Mouse (Mus musculus): ENCODE data around the gene Man1c1.

Man1c1 gene

DNA sequence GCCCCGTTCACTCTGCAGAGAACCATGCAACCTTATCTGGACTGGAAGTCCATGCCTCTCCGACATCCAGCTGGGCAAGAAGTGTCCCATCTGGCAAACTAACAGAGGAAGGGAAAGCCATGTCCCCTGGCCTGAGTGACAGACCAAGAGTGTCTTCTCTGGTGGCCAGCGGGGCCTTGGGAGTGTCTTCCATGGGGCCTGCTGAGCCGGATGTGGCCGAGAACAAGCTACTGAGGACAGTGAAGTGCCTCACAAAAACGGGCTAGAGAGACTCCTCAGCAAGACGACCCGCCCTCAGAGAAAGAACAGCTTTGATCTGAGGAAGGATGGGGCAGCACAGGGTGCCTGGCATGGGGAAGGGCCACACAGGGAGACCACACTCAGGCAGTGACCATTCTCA lies 67.7 kb downstream of the Man1c1 start:
- DNase-seq (ENCODE audit: low spot score): no peak

DNA sequence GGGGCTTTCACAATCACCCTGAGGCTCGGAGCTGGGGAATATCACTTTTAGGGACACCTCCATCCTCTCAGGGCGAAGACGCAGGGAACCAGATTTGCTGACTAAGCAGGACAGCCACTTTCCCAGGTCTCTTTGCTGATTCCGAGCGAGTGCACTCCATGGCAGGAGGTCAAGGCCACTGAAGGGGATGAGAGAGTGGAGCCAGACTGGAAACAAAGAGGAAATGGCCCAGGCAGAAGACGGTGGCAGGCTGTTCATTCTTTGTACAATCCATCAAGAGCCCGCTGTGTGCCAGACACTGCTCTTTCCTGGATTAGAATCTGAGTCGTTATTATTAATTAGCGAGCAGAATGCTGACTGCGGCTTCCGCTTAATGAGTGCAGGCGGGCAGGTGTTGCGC lies 70.1 kb downstream of the Man1c1 start:
- no peak for DNase-seq (ENCODE audit: low spot score)

DNA sequence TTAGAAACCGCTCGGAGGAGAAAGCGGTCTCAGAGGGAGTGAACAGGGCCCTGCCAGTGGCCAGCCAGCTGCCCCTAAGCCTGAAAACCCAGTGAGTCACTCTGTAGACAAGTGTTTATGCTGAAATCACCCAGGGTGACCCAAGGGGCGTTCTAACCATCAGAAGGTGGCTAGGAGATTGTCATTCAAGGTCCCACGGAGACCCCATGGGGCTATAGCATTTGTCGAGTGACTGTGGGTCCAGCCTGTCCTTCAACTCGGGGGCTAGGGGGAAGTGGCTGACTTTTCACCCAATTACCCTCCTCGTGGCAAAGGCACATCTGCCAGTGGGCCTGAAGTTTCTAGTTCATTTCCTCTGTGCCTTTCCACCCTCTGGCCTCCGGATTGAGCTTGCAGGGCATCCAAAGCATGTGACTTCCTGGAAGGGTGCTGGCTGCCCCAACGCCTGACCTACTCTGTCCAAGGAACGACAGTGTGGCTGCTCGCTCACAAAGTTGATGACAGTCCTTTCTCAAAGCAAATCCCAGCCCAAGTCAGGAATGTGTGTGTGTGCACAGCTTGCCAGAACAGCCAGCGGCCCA lies 71.9 kb downstream of the Man1c1 start:
- DNase-seq (ENCODE audit: low spot score): no peak

DNA sequence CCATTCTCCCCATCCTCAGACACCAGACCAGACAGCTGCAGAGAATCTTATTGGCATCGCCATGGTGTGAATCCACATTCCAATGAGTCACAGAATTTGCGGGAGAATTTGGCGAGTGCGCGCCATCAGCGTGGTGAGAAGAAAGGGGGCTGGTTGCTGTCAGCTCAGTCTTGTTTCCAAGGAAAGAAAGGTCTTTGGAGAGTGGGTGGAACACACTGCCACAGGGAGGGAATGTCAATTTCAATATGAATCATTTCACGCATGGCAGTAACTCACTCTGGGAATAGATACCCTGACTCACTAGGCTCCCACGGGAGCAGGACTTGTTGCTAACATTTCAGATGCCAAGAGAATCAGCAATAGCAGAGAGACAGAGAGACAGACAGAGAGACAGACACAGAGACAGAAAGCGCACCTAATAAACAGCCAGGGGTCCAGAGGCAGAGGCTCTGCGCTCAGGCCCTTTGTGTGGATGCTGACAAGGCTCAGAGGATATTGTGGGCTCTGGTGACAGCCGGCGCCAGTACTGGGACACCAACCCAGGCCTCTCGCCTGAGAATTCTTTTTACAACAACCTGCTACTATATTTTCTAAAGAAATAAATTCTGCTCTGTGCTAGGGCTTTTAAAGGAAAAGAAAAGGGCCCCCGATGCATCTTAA lies 72.5 kb downstream of the Man1c1 start:
- no peak for DNase-seq (ENCODE audit: low spot score)

DNA sequence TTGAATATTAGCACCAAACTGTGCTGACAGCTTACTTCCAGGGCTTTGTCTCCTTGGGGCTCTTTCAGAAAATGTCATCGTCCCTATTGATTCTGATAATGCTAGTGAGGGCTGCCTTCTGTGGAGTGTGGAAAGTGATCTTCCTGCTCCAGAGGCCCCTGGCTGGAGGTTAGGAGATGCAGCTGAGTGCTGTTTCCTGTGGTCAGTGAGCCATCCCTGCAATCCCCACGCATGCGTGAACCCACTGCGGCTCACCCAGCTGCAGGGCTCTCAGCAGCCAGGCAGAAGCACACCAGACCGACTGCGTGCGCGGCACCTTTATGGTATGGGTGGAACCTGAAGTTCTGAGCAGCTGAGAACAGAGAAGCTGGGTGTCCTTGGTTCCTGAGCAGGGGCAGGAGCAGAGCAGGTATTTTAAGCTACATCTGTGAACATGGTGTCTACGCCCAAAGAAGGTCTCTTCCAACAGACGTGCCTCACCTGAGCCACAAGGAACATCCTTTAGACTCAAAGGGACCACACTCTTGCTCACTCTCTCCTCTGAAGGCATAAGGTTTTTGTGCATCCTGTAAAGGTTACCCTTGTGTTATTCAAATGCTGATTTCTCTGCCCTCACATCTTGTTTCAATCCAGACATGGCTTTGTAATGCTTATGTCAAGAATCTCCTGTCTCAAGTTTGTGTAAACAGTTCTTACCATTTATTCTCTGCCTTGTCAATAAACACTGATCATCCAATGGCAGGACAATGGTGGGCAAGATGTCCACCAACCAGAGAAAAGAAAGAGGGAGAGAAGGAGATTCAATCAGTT lies 75.3 kb downstream of the Man1c1 start:
- DNase-seq (ENCODE audit: low spot score): no peak

DNA sequence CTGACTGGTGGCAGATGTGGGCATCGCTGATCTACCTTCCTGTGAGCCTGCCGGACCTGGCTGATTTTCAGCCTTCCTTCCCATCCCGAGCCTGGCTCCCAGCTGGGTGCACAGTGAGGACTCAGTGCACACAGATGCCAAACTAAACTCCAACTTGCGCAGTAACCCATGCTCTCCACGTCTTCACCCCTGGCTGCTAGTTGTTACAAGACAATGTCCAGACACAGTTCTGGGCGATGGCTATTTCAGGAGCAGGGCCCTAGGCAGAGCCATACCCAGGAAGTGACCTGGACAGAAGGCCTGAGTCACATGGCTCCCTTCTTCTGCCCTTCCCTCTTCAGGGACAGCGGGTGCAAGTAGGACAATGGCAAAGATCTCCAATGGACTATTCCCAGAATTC lies 76.0 kb downstream of the Man1c1 start:
- DNase-seq (ENCODE audit: low spot score): no peak

DNA sequence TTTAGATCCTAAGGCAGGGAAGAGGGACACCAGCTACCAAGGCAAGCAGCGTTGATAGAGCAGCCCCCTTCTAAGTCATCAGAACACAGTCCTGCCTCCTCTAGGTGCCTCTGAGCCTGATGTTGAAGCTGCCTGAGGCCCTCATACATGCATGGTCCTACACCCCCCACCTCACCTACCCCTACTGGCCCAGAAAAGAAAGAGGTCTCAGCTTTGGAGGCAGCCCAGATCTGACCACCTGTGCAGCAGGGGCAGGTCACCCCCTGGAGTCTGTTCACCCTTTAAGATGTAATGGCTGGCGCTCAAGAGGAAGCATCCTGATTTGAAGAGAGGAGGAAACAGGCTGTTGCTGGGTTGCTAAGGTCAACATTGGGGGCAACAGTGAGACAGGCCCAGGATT lies 77.2 kb downstream of the Man1c1 start:
- no peak for DNase-seq (ENCODE audit: low spot score)

DNA sequence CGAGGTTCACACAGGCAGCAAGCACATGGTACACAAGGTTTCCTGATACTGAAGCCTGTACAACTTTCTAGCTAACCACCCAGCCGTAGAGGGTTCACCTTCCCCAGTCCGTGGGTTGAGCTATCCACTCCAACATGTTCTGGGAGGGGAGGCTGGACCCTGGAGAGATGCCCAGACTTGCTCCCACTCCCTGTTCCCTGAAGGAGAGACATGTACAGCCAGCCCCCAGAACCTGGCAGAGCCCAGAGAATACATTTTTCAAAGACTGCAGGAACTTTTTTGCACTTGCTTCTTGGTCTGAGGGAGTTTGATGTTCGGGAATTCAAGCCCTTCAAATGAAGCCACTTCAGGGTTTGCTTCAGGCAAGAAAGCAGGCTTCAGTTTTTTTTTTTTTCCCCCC lies 77.7 kb downstream of the Man1c1 start:
- DNase-seq (ENCODE audit: low spot score): peak; percentile 72

DNA sequence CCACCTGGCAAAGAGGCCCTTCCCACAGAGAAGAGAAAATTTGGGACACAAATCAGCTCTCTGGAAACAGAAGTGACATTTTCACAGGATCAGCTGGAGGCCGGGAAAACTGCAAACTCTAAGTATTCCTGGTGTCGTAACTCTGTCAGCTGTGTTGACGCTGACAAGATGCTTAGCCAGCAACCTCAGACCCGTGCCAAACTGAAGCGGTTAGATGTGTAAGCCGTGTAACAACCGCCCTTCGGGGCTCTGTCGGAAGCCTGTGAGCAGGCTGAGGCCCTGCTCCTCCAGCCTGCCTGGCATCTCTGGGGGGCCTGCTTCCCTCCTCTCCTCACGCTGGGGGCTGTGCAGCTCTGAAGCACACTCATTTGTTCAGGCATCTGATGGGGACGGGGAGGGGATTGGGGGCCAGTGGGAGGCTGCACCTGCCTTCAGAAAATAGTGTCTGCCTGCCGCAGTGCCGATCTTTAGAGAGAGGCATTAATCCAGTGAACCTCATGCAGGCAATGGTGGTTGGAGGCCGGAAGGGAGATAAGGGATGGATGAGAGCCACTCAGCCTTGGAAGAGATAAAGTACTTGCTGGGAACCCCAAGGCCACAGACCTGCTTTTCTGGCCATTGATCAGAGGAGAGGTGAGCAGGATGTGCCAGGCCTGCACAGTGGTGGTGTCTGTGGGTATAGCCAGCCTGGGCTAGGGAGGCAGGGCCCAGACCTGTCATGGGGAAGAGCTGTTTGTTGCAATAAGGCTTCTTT lies 79.8 kb downstream of the Man1c1 start:
- no peak for DNase-seq (ENCODE audit: low spot score)

DNA sequence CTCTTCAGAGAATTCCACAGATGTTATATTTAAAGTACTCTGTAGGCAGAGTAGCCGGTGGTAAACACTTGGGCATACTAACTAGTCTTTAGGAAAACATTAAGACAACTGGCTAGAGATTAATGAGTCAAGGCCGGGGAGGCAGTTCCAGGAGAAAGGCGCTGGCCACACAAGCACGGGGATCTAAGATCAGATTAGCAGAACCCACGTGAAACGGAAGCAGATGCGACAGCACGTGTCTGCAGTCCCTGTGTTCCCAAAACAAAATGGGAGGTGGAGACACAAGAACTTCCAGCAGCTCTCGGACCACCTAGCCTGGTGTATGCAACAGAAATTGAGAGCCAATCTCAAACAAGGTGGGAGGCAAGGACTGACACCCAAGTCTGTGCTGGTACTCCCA lies 82.4 kb downstream of the Man1c1 start:
- DNase-seq (ENCODE audit: low spot score): no peak

DNA sequence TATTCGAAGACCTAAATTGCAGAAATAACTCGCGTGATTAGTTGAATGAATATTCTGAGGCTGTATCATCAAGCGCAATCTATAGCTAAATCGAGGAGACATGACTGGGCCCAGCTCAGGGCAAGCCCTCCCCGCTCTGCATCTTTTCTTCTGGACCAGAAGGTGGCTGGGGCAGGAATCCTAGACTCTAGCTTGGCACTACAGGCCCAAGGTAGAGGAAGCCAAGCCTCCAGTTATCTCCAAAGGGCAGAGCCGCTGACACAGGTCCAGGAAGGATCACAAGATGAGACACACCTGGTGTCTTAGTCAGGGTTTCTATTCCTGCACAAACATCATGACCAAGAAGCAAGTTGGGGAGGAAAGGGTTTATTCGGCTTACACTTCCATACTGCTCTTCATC lies 83.8 kb downstream of the Man1c1 start:
- no peak for DNase-seq (ENCODE audit: low spot score)

DNA sequence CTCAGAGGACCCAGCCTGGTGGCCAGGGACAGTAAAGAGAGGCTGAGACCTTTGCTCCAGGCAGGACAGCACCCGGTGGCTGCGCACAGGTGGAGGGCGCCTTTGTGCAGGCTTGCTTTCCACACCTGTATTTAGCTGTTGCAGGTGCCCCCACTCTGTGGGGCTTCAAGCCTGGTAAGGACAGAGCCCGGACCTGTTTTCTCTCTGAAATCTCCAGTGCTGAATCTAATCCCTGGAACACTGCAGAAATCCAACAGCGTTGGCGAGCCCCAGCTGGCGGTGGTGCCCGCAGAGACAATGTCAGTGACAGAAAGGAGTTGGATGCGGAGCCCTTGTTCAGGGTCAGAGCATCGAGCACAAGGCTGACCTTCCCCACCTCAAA lies 84.6 kb downstream of the Man1c1 start:
- no peak for DNase-seq (ENCODE audit: low spot score)

DNA sequence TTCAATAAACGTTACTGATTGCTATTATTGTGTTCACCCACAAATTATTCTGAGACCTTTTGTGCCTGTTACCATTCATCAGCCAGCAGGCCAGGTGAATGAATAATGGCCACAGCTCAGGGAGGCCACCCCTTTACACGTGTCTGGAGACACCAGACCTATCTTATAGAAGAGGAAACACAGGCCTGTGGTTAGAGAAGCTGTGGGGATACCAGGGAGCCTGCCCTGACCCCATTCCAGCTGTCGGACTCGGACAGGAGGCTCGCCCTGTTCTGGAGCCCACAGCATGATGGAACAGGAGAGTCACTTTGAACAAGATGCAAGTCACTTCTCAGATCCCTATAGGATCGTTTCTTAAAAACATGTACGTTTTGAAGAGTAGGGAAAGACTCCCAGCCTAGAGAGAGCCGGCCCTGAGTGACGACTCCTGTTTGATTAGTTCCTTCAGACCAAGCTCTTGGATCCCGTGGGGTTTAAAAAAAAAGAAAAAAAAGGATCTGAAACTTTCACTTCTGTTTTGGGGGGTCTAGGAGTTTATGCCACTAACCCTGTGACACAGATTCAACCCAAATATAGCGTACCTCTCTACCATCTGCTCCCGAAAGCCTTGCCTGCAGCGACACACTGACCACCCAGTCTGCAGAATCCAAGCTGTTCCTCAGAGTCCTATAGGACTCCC lies 85.1 kb downstream of the Man1c1 start:
- DNase-seq (ENCODE audit: low spot score): no peak

DNA sequence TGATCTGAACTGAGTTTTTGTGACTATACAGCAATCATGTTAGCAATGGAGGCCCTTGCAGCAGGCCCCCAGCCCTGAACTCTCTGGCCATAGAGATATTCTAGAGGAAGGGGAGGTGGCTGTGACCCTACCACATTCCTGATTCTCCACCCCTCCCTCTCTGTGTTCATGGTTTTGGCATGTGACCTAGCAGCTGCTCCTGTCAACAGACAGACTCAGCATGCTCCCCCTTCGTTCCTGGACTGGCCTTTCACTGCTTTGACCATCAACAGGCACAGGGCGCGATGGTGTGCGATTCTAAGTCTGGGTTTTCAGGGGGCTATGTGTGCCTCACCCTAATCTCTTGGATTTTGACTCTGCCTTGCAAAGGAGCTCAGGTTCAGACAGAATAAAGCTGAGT lies 86.3 kb downstream of the Man1c1 start:
- no peak for DNase-seq (ENCODE audit: low spot score)

DNA sequence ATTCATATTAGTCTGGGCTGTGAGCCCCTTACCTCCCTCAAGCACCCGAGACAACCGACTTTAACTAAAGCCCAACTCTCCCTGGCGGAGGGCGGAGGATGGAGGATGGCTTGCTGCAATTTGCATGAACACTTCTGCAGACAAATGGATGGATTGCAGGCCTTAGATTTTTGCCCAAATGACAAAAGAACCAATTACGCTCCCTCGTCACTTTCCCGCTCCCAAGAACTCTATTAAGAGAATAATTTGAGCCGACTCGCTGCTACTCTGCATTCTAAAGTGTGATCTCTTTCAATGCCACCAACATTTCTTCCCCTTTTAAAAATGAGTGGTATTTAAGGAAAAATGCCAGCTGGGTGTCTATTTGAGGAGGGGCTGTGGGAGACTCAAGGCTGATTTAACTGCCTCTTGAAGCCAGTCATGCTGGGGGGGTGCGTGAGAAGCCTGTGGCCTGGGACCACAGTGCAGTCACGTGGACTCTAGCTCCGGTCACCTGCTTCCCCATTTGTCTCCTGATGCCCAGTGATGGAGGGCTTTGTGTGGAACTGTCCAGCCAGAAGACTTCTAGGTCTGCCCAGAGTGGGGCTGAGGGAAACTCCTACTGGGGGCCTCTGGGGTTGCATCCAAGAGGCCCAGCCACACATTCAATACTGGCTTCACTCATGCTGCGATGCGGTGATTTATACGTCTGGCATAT lies 88.0 kb downstream of the Man1c1 start:
- DNase-seq (ENCODE audit: low spot score): no peak

DNA sequence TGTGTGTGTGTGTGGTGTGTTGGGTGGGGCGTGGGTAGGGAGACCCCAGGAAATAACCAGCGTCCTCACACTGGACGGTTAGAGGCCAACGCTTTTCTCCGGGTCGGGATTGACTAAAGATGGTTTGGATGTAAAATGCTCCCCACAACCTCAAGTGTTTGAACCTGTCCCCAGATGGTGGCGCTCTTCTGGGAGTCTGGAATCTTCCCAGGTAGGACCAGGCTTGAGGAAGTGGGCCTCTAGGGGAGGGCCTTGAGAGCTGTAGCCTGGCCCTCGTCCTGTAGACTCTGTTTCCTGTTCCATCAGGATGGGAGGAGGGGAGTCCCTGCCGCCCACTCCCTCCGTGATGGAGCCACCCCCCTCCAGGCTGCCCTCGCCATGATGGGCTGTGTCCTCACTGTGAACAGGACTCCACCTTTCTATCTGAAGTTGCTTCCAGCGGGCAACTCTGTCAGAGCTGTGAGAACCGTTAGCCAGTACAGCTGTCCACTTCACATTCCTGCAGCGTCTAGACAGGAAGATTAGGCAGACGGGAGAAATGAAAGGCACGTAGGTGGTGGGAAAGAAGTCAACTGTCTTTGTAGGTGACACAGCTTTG lies 91.9 kb downstream of the Man1c1 start:
- no peak for DNase-seq (ENCODE audit: low spot score)

DNA sequence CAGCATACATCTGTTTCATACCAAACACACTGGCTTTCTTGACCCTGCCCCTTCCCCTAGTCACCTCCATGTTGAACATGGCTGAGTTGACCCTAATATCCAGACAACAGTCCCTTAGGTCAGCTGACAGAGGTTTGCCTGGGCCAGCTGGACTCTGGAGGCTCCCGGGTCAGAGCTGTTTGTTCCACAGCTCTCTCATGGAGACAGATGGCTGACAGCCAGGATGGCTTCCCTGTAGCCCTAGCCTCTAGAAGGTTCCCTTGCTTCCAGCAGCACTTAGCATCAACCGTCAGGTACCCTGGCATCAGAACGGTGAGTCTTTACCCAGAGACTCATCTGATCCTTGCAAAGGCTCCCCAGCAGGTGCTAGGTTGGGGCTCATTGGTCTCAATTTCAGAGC lies 93.5 kb downstream of the Man1c1 start:
- no peak for DNase-seq (ENCODE audit: low spot score)

DNA sequence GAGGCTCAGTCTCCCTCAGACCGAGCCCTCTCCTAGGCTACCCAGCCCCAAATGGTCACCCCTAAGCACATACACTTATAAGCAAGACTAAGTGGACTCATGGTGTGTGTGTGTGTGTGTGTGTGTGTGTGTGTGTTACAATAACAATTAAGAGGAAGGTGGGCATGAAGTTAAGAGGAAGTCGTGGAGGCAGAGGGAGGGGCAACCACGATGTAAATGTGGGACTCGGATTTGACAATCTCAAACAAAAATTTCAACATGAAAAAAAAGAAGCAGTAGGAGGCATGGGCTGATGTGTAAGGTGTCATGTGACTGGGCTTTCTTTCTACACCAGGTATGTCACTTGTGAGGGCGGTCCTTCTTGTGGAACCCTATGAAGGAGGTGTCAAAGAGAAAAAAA lies 96.4 kb downstream of the Man1c1 start:
- no peak for DNase-seq (ENCODE audit: low spot score)

DNA sequence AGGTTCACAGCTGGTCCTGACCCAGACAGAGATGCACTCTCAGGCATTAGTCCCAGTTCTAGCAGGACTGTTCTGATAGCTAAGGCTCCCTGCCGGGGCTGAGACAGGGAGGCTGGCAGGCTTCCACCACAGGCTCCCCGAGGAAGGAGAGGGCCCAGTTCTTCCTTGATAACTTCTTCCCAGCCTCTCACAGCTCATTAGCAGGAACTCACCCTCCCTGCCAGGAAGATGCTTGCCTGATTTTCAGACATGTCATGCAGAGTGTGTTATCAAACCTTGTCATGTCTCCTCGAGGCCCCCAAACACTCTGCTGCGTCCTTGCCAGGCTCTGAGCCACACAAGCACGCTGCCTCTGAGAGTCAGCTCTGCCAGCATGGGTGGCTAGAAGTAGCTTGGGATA lies 98.0 kb downstream of the Man1c1 start:
- DNase-seq (ENCODE audit: low spot score): peak; percentile 76

DNA sequence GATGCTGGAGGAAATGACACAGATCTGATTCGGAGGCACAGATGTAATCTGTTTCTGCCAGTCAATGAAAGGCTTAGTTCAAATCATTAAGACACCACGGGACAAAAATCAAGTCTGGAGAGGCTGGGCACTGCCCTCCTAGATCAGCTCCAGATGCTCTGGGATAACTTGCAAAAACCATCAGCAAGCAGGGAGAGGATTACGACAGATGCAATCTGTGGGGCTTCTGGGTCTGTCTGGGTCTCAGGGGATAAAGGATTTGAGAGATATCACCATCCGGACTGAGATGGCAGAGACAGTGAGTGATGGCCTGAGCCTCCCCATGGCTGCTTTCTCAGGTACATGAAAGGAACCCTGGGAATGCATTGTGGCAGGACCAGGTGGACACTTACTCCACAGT lies 99.6 kb downstream of the Man1c1 start:
- no peak for DNase-seq (ENCODE audit: low spot score)

DNA sequence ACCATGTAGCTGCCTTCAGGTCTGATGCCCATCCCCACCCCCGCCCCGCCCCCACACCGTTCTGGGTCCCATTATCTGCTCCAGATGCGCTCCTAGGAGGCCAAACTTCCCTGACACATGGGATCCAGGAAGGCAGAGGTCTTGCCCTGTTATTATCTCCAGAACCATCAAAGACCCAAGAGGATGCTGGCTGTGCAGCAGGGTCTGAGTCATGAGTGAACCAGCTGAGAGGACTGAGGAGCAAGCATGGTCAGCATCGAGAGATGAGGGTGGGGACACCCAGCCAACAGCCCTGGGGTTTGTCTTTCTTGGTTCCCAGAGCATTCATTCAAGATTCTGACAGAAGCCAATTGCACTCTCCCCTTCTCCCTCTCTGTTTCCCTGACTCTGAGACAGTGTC lies 100.5 kb downstream of the Man1c1 start:
- no peak for DNase-seq (ENCODE audit: low spot score)

Data from testis, postnatal 10 days (tissue).